Mouse (Mus musculus) bone marrow macrophage, adult 2 months (primary cell): Measurements from ENCODE around the gene Rasgrp1. TPM values are rescaled to one million over a fixed set of nuclear protein-coding genes. Genes with fewer than 3 reads are reported as not detected.

Experiments used
- H3K27ac ChIP-seq: 2 replicates; pipeline ENCODE4 v1.5.1; 2012; ENCODE audit warnings: low read depth, low read length; ENCODE audit not compliant: insufficient read depth
- H3K4me1 ChIP-seq: 2 replicates; pipeline ENCODE4 v1.6.1; 2012; ENCODE audit warnings: low read length; ENCODE audit not compliant: control insufficient read depth, insufficient read depth
- H3K4me3 ChIP-seq: 2 replicates; pipeline ENCODE4 v1.5.1; 2012; ENCODE audit warnings: mild to moderate bottlenecking, low read length, moderate library complexity; ENCODE audit not compliant: insufficient read depth
- CTCF ChIP-seq: IDR thresholded peaks from 2 replicates; pipeline ENCODE4 v1.5.1; 2012; ENCODE audit warnings: low read depth, mild to moderate bottlenecking, low read length, moderate library complexity
- POLR2A ChIP-seq: IDR thresholded peaks from 2 replicates; pipeline ENCODE4 v1.6.1; 2012; ENCODE audit warnings: mild to moderate bottlenecking, low read depth, low read length, borderline replicate concordance
- polyA plus RNA-seq: library from polyadenylated mRNA; stranded (reverse); fragments of >200 nt; gene quantifications from 2 replicates; pipeline ENCODE4 v1.2.4, GENCODE M21; 2012; ENCODE audit not compliant: missing spikeins, insufficient read depth, insufficient read length

Gene Rasgrp1
- polyA plus RNA-seq, 1 experiment = 0.35 TPM

- Histone ChIP-seq H3K4me1 (no peaks in the 10 kb centered on the region), H3K27ac (no peak overlapping the region), H3K4me3 (no peak overlapping the region)
- TF ChIP-seq POLR2A (no peak), CTCF (no peak)
These were observed 7.1 kb downstream of the Rasgrp1 start for GRCm38 (mm10) chr2:117335552-117336188.

- Histone ChIP-seq H3K4me3 (no peak overlapping the region), H3K27ac (no peak overlapping the region), H3K4me1 (peaks cover 14% of the 10 kb centered on the region)
- TF ChIP-seq POLR2A = no peak
- no peak for TF ChIP-seq CTCF
These were observed 11.2 kb downstream of the Rasgrp1 start for GRCm38 (mm10) chr2:117331634-117332033.

- H3K27ac ChIP-seq = peak overlapping the region; percentile 9; the same call in 1 of the 2 replicates
- H3K4me1 ChIP-seq = peaks cover 16% of the 10 kb centered on the region
- no peak overlapping the region for H3K4me3 ChIP-seq
- no peak for TF ChIP-seq POLR2A
- no peak for TF ChIP-seq CTCF
These were observed 14.1 kb downstream of the Rasgrp1 start for GRCm38 (mm10) chr2:117328521-117329285.

GRCm38 (mm10) chr2:117322399-117322798 lies 20.4 kb downstream of the Rasgrp1 start:
- H3K4me3 ChIP-seq = no peak overlapping the region
- TF ChIP-seq CTCF = no peak
- TF ChIP-seq POLR2A = no peak
- H3K4me1 ChIP-seq = peaks cover 6% of the 10 kb centered on the region
- H3K27ac ChIP-seq = no peak overlapping the region

- Histone ChIP-seq H3K4me3 (no peak overlapping the region), H3K4me1 (no peaks in the 10 kb centered on the region), H3K27ac (no peak overlapping the region)
- TF ChIP-seq POLR2A (no peak), CTCF (no peak)
These were observed 21.6 kb downstream of the Rasgrp1 start for GRCm38 (mm10) chr2:117321231-117321630.

GRCm38 (mm10) chr2:117318991-117319390 lies 23.8 kb downstream of the Rasgrp1 start:
- H3K4me3 ChIP-seq = no peak overlapping the region
- H3K4me1 ChIP-seq = no peaks in the 10 kb centered on the region
- TF ChIP-seq POLR2A (no peak), CTCF (no peak)
- no peak overlapping the region for H3K27ac ChIP-seq

GRCm38 (mm10) chr2:117313586-117314235 lies 29.1 kb downstream of the Rasgrp1 start:
- TF ChIP-seq CTCF (no peak), POLR2A (no peak)
- no peak overlapping the region for H3K27ac ChIP-seq
- 0 out of 2 replicates have a peak, but pooled peaks cover 2% of the 10 kb centered on the region for H3K4me1 ChIP-seq
- H3K4me3 ChIP-seq = no peak overlapping the region

GRCm38 (mm10) chr2:117312441-117312895 lies 30.3 kb downstream of the Rasgrp1 start:
- Histone ChIP-seq H3K4me3 (no peak overlapping the region), H3K4me1 (0 out of 2 replicates have a peak, but pooled peaks cover 2% of the 10 kb centered on the region), H3K27ac (no peak overlapping the region)
- TF ChIP-seq POLR2A = no peak
- no peak for TF ChIP-seq CTCF

GRCm38 (mm10) chr2:117312030-117312429 lies 30.8 kb downstream of the Rasgrp1 start:
- TF ChIP-seq POLR2A (no peak), CTCF (no peak)
- no peak overlapping the region for H3K4me3 ChIP-seq
- no peak overlapping the region for H3K27ac ChIP-seq
- 0 out of 2 replicates have a peak, but pooled peaks cover 2% of the 10 kb centered on the region for H3K4me1 ChIP-seq

- Histone ChIP-seq H3K4me3 (no peak overlapping the region), H3K27ac (no peak overlapping the region), H3K4me1 (0 out of 2 replicates have a peak, but pooled peaks cover 2% of the 10 kb centered on the region)
- TF ChIP-seq POLR2A (no peak), CTCF (no peak)
These were observed 31.5 kb downstream of the Rasgrp1 start for GRCm38 (mm10) chr2:117311349-117311748.

- TF ChIP-seq CTCF (no peak), POLR2A (no peak)
- H3K4me3 ChIP-seq = no peak overlapping the region
- H3K4me1 ChIP-seq = peaks cover 8% of the 10 kb centered on the region
- H3K27ac ChIP-seq = no peak overlapping the region
These were observed 33.8 kb downstream of the Rasgrp1 start for GRCm38 (mm10) chr2:117309046-117309445.
